Mouse (Mus musculus) ES-Bruce4 (cell line): ENCODE measurements around the gene Mast4.

Experiments
- CTCF ChIP-seq: IDR thresholded peaks from one replicate; pipeline ENCODE4 v1.8.1; 2011; ENCODE audit warnings: low read depth, low read length
- EP300 ChIP-seq: IDR thresholded peaks from 2 replicates; pipeline ENCODE4 v1.6.1; 2011; ENCODE audit warnings: low read depth, low read length; ENCODE audit not compliant: insufficient read depth
- POLR2A ChIP-seq: IDR thresholded peaks from one replicate; pipeline ENCODE4 v1.8.1; 2011; ENCODE audit warnings: low read length; ENCODE audit not compliant: insufficient read depth

DNA sequence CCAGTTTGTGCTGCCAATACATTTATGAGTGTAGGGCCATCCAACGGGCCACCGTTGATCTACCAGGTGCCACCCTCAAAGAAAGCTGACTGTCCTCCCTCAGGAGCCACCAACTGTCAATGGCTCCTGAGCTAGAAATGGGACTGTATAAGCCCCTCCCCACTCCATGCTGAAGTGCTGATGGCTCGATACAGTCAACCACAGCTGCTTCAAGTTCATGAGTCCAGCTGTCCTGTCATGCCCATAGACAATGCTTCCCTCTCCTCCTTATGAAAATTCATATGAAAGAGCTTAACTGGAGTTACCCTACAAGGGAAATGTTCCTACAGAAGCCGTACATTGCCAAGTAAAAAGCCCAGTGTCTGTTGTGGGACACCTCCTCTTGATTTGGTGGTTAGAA is 93.2 kb downstream of the Mast4 start:
- TF ChIP-seq POLR2A (no peak), EP300 (no peak), CTCF (no peak)
